Mouse (Mus musculus): ENCODE results near the gene Kcnip3. TPM values are rescaled to one million over a fixed set of nuclear protein-coding genes. Genes with fewer than 3 reads are reported as not detected.

Kcnip3 gene
- polyA plus RNA-seq, 2 experiments from 2014 or later, result not detected

Other genes starting within 250 kb of the Kcnip3 start
- 10 to 100 TPM; 20.1 to 45.4 TPM for gene Dusp2, start 185.9 kb downstream of the Kcnip3 start, polyA plus RNA-seq (2017; shearing (Covaris generic))
- gene Astl, start 183.5 kb downstream of the Kcnip3 start, polyA plus RNA-seq (2017; shearing (Covaris generic)), result under 1 TPM; 0.22 to 0.42 TPM
- not detected for gene Adra2b, start 158.9 kb downstream of the Kcnip3 start, polyA plus RNA-seq (2017; shearing (Covaris generic))
- gene Gpat2, start 96.9 kb downstream of the Kcnip3 start, polyA plus RNA-seq (2017; shearing (Covaris generic)), result under 1 TPM; 0.23 to 0.52 TPM
- 10 to 100 TPM; 44.7 to 49.2 TPM for gene Fahd2a, start 77.5 kb downstream of the Kcnip3 start, polyA plus RNA-seq (2017; shearing (Covaris generic))
- gene Prom2, start 19.4 kb upstream of the Kcnip3 start, polyA plus RNA-seq (2017; shearing (Covaris generic)), result not detected
- gene Zfp661, start 65.0 kb upstream of the Kcnip3 start, polyA plus RNA-seq (2017; shearing (Covaris generic)), result 1 to 10 TPM; 3.0 to 3.7 TPM
- 100 to 1,000 TPM; 120 to 152 TPM for gene Mrps5, start 65.1 kb upstream of the Kcnip3 start, polyA plus RNA-seq (2017; shearing (Covaris generic))
- gene Mal, start 134.6 kb upstream of the Kcnip3 start, polyA plus RNA-seq (2017; shearing (Covaris generic)), result not detected
- gene Mall, start 207.8 kb upstream of the Kcnip3 start, polyA plus RNA-seq (2017; shearing (Covaris generic)), result not detected